Mouse (Mus musculus): ENCODE data around the gene Acot7. TPM values are rescaled to one million over a fixed set of nuclear protein-coding genes. Genes with fewer than 3 reads are reported as not detected.

Gene Acot7
- polyA plus RNA-seq, 1 experiment from 2014 or later: 118 TPM

DNA sequence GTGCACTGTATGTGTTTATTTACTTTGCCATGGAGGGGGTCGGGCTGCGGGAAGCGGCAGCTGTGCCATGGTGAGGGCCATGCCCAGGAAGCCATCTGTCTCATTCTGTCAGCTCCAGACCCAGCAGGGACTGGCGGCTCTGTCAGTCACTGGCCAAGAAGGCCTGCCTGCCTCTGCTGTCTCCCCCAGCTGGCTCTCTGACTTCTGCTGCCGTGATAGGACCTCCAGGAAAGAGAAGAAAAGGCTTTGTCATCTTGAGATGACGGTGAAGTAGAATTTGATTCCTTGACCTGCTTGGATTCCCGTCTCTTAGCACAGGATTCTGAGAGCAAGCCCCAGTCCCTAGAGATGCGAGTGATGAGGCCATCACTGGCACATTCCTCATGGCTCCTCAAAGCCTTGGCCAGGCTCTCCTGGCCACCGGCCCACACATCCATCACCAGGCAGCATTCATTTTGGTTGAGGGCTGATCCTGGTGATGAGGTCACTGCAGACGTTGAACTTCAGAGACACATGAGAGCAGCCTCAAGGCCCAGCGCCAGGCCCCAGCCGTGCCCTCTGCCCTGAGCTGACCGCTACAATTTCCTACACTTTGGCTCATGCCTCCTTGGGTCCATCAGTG lies 89.9 kb downstream of the Acot7 start:
- Histone ChIP-seq H3K9me3 (no peaks in the 10 kb centered on the region), H3K36me3 (peaks cover 23% of the 10 kb centered on the region), H3K27ac (no peak overlapping the region; the same call in 1 of the 2 replicates), H3K4me3 (no peak overlapping the region), H3K4me1 (replicated peaks) (peaks cover 83% of the 10 kb centered on the region), H3K27me3 (ENCODE audit: insufficient read depth, poor library complexity, severe bottlenecking) (peaks cover 30% of the 10 kb centered on the region)
- DNase-seq (ENCODE audit: low spot score): no peak
- WGBS: 72% methylated on average over 13 of the region's 13 CpGs

DNA sequence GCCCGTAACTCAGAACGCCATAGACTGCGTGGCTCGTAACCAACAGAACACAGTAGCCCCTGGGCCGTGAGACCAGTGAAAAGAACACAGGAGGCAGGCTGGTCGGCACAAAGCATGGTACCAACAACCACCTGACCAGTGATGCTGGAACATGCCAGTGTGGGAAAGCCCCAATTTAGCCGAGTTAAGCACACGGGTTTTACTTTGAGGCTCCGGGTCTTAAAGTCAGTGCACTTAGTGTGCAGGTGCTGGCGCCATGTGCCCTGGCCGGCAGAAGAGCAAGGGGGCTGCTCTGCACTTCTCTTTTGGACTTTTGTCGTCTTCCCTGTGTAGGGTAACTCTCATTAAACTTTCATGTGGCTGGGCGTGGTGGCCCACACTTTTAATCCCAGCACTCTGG lies 92.0 kb downstream of the Acot7 start:
- Histone ChIP-seq H3K9me3 (no peaks in the 10 kb centered on the region), H3K27ac (no peak overlapping the region), H3K4me3 (no peak overlapping the region), H3K36me3 (peaks cover 20% of the 10 kb centered on the region), H3K27me3 (ENCODE audit: insufficient read depth, poor library complexity, severe bottlenecking) (peaks cover 51% of the 10 kb centered on the region), H3K4me1 (replicated peaks) (peaks cover 84% of the 10 kb centered on the region)
- DNase-seq (ENCODE audit: low spot score): no peak
- WGBS: 90% methylated on average over 13 of the region's 13 CpGs

DNA sequence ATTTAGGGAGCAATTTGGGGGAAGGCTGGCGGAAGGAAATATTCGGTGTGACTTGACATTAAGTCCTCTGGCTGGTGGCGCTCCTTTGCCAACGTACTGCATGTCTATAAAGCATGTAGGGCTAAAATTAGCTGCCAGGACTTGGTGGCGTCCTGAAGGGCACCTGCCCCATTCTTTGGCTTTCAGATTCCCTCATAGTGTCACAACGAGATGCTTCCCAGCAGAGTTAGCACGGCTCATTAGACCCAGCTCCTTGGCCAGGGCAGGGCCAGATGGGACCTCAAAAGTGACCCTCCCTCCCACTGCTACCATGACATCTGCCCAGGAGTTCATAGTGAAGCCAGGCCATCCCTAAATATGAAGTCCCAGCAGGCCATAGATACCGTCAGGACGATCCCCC lies 92.7 kb downstream of the Acot7 start:
- peaks cover 58% of the 10 kb centered on the region for H3K27me3 ChIP-seq (ENCODE audit: insufficient read depth, poor library complexity, severe bottlenecking)
- peaks cover 19% of the 10 kb centered on the region for H3K36me3 ChIP-seq
- H3K9me3 ChIP-seq: no peaks in the 10 kb centered on the region
- WGBS: 79% methylated on average over 9 of the region's 9 CpGs
- no peak for DNase-seq (ENCODE audit: low spot score)
- no peak overlapping the region for H3K27ac ChIP-seq
- H3K4me3 ChIP-seq: no peak overlapping the region
- H3K4me1 ChIP-seq (replicated peaks): peaks cover 88% of the 10 kb centered on the region

DNA sequence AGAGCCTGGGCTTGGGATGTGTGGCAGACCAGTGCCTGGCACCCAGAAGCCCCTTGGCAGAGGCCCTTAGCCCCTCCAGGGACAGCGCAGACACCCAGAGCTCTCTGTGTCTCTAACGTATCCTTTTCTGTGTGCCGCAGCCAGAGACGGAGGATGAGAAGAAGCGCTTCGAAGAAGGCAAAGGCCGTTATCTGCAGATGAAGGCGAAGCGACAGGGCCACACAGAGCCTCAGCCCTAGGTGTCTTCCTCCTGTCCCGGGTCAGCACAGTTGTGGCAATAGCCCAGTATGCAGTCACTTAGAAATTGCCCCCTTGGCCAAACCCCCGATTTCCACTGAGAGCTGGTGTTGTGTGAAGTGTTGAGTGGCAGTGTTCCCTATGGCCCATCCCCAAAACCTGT lies 93.4 kb downstream of the Acot7 start:
- Histone ChIP-seq H3K27me3 (ENCODE audit: insufficient read depth, poor library complexity, severe bottlenecking) (peaks cover 65% of the 10 kb centered on the region), H3K9me3 (no peaks in the 10 kb centered on the region), H3K4me1 (replicated peaks) (peaks cover 87% of the 10 kb centered on the region), H3K36me3 (peaks cover 19% of the 10 kb centered on the region), H3K27ac (0 out of 2 replicates have a peak overlapping the region, but pooled peaks have one; percentile 41), H3K4me3 (no peak overlapping the region)
- WGBS: 93% methylated on average over 11 of the region's 11 CpGs
- DNase-seq (ENCODE audit: low spot score): no peak

DNA sequence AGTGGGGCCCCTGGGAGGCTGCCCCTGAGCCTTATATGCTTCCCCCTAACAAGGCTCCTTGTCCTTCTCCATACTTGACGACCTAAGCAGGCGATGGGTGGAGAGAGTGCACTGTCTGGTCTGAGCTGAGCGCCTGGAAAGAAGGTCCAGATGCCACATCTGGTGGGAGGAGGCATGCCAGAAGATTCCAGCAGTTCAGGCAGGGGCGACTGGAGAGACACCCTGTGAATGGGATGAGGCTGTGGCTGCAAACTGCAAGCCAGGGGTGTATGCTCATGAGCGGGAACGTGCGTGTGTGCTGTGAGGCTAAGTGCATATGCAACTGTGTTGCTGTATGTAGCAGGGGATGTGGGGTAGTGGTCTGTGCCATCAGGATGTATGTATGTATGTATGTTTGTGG lies 94.1 kb downstream of the Acot7 start:
- H3K9me3 ChIP-seq: no peaks in the 10 kb centered on the region
- H3K4me3 ChIP-seq: no peak overlapping the region
- peaks cover 19% of the 10 kb centered on the region for H3K36me3 ChIP-seq
- 69% methylated on average over 7 of the region's 7 CpGs for WGBS
- H3K4me1 ChIP-seq (replicated peaks): peaks cover 92% of the 10 kb centered on the region
- H3K27ac ChIP-seq: no peak overlapping the region
- no peak for DNase-seq (ENCODE audit: low spot score)
- H3K27me3 ChIP-seq (ENCODE audit: insufficient read depth, poor library complexity, severe bottlenecking): peaks cover 72% of the 10 kb centered on the region

DNA sequence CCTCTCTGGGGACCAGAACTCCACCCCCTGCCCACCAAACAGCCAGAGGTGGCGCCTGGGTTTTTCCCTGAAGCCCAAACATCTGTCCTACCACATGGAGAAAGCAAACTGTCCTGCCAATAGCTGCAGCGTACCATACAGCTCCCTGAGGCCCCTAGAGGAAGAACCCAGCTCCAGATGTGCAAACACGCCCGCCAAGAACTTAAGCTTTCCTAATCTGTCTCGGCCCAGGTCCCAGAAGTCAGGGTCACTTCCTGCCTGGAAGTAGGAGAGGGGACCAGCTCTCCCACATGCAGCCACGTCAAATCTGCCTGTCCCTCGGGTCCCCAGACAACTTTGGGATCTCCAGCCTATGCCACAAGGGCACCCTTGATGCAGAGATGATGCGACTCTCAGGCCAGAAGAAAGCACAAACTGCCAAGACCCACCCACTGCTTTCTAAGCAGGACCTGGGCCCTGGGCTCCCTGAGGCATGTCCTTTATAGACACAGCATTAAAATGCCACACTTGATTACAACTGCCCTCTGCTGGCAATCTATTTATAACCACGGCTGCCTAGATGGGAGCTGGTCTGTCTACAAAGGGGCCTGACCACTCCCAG lies 94.6 kb downstream of the Acot7 start:
- Histone ChIP-seq H3K9me3 (no peaks in the 10 kb centered on the region), H3K4me1 (replicated peaks) (peaks cover 90% of the 10 kb centered on the region), H3K36me3 (peaks cover 18% of the 10 kb centered on the region), H3K4me3 (no peak overlapping the region), H3K27ac (peak overlapping the region; percentile 89), H3K27me3 (ENCODE audit: insufficient read depth, poor library complexity, severe bottlenecking) (peaks cover 77% of the 10 kb centered on the region)
- 38% methylated on average over 9 of the region's 9 CpGs for WGBS
- peak; percentile 39 for DNase-seq (ENCODE audit: low spot score)

DNA sequence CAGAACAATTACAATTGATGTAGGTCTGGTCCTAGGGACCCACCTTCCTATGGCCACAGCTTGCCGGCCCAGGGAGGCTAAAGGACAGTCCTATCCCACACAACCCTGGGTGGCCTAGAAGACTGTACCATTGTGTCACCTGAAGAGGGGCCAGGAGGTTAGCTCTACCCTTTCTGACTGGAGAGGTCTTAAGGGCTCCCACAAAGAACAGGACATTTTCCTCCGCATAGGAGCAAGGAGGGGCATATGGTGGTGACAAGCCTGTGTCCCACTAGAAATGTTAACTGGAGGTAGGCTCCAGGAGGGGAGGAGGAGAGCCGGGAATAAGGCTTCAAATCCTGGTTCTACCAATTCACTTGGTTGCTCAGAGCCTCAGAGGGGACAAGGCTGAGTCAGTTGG lies 95.3 kb downstream of the Acot7 start:
- DNase-seq (ENCODE audit: low spot score): peak; percentile 19
- peaks cover 78% of the 10 kb centered on the region for H3K27me3 ChIP-seq (ENCODE audit: insufficient read depth, poor library complexity, severe bottlenecking)
- peak overlapping the region; percentile 89 for H3K27ac ChIP-seq
- peak overlapping the region; percentile 71 for H3K4me3 ChIP-seq
- peaks cover 3% of the 10 kb centered on the region; the same call in 1 of the 2 replicates for H3K9me3 ChIP-seq
- peaks cover 12% of the 10 kb centered on the region for H3K36me3 ChIP-seq
- WGBS: 26% methylated on average over 3 of the region's 3 CpGs
- H3K4me1 ChIP-seq (replicated peaks): peaks cover 83% of the 10 kb centered on the region

DNA sequence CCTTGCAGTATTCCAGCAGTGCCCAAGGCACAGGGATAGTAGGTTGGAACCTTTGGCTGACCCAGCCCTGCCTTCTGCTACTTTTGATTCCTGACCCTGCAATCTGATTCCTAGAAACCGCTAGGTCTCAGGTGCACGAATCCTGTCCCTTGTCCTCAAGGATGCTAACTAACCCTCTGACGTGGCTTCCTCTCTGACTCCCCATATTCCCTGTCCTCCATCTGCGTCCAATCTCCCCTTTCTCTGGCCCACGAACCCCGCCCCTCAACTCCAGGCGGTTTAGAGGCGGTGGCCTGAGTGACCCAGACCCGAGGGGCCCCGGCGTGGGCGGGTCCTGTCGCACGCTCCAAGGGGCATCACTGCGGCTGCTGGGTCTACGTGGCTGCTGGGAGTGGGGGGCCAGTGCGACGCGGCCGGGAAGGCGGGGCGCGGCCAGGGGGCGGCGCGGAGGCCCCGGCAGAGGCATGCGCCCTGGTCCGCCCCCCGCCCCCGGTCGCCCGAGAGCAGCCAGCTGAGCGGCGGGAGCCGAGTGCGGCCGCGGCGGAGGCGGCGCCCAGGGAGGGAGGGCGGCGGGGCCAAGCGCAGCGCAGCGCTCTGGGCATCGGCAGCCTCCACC lies 95.8 kb downstream of the Acot7 start, which contains the start of gene Gpr153:
Gene Gpr153 (plus strand): TSS at position 612 of the 616 bp plus-strand sequence.
- Histone ChIP-seq H3K36me3 (0 out of 2 replicates have a peak, but pooled peaks cover 8% of the 10 kb centered on the region), H3K27me3 (ENCODE audit: insufficient read depth, poor library complexity, severe bottlenecking) (peaks cover 81% of the 10 kb centered on the region), H3K27ac (peak within 1 kb of the TSS; percentile 89), H3K4me3 (peak within 1 kb of the TSS; percentile 71), H3K9me3 (peaks cover 3% of the 10 kb centered on the region; the same call in 1 of the 2 replicates), H3K4me1 (replicated peaks) (peaks cover 78% of the 10 kb centered on the region)
- DNase-seq (ENCODE audit: low spot score): peak; percentile 73
- under 1% methylated on average over 48 of the region's 48 CpGs for whole genome bisulfite sequencing

DNA sequence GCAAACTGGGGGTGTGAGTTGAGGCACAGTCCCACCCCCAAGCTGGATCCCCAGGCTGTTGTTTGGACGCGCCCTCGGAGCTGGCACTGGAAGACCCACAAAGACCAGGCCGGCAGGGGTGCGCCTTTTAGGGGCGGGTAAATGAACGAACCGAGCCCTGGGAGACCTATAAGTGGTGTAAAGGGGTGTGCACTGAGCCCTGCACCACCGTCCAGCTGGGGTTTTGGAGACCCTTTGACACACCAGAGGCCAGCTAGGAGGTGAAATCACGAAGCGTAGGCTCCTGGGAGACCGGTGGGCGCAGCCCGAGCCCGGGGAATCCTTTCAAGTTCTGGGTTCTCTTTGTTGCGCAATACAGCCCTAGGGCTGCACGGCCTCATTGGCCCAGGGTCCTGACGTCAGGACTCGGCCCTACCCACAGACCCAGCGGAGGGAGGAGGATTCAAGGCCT lies 96.8 kb downstream of the Acot7 start:
- peaks cover 3% of the 10 kb centered on the region; the same call in 1 of the 2 replicates for H3K9me3 ChIP-seq
- H3K36me3 ChIP-seq: peaks cover 11% of the 10 kb centered on the region
- DNase-seq (ENCODE audit: low spot score): peak; percentile 58
- peaks cover 69% of the 10 kb centered on the region for H3K4me1 ChIP-seq (replicated peaks)
- under 1% methylated on average over 20 of the region's 20 CpGs for WGBS
- peak overlapping the region; percentile 89 for H3K27ac ChIP-seq
- H3K27me3 ChIP-seq (ENCODE audit: insufficient read depth, poor library complexity, severe bottlenecking): peaks cover 88% of the 10 kb centered on the region
- H3K4me3 ChIP-seq: peak overlapping the region; percentile 71

DNA sequence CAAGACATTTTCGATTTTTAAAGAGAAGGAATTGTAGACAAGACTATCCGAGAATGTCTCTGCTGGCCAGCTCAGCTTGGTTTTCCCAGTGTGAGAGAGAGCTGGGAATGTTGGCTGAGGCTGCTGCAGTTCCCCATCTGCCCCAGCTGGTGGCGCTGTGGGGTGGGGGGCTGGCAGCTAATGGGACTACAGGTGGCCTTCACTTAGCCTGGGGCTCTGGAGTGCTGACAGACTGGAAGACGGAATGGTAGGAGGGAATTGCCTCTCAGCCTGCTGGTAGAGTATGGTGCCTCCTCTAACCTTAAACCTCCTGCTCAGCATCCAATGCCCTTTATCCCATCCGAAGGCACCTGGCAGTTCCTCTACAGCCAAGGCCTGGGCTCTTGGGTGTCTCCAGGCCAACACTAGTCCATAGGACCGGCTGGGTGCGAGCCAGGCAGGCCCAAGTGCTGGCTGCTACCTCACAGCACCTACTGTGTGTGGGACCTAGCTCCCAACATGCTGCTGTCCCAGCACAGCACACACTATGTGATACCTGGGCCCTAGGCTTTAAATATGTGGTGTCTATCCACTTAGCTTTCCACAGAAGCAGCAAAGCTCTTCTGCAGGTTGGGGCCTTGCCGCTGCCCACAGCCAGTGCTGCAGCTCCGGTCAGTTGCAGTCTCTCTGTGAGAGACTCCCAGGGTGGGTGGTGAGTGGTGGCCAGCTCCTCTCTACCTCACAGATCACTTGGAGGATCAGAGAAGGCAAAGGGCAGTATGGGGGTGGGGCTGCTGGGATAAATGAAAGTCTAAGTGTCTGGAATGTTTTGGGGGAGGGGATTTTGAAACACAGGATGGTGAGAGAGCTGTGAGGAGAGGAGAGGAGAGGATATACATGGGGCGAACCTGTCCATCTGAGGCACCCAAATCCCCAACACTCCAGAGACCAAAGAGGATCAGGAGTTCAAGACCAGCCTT lies 98.7 kb downstream of the Acot7 start:
- Histone ChIP-seq H3K27me3 (ENCODE audit: insufficient read depth, poor library complexity, severe bottlenecking) (peaks cover 93% of the 10 kb centered on the region), H3K27ac (no peak overlapping the region), H3K4me3 (no peak overlapping the region), H3K9me3 (peaks cover 3% of the 10 kb centered on the region; the same call in 1 of the 2 replicates), H3K36me3 (peaks cover 23% of the 10 kb centered on the region), H3K4me1 (replicated peaks) (peaks cover 56% of the 10 kb centered on the region)
- peak; percentile 59 for DNase-seq (ENCODE audit: low spot score)
- 53% methylated on average over 10 of the region's 10 CpGs for WGBS

DNA sequence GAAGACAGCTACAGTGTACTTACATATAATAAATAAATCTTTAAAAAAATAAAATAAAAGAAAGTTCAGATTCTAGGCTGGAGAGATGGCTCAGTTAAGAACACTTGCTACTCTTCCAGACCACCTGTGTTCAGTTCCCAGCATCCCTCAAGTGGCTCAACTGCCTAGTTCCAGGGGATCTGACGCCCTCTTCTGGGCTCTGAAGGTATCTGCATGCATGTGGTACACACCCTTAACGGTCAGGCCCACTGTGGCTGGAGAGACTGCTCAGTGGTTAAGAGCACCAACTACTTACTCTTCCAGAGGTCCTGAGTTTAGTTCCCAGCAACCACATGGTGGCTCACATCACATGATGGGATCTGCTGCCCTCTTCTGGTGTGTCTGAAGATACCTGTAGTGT lies 100.0 kb downstream of the Acot7 start:
- Histone ChIP-seq H3K27ac (no peak overlapping the region), H3K4me1 (replicated peaks) (peaks cover 56% of the 10 kb centered on the region)
- 67% methylated on average over 2 of the region's 2 CpGs for WGBS

DNA sequence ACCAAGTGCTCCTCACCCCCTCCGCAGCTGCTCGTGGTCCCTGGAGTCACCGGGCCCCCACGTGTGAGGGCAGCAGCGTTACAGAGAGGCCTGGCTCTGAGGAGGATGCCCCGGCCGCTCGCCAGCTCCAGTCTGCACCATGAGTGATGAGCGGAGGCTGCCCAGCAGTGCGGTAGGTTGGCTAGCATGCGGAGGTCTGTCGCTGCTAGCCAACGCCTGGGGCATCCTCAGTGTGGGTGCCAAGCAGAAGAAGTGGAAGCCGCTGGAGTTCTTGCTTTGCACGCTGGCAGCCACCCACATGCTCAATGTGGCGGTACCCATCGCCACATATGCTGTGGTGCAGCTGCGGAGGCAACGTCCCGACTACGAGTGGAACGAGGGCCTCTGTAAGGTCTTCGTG lies 101.1 kb downstream of the Acot7 start:
- Histone ChIP-seq H3K27ac (no peak overlapping the region), H3K4me3 (no peak overlapping the region), H3K27me3 (ENCODE audit: insufficient read depth, poor library complexity, severe bottlenecking) (peaks cover 93% of the 10 kb centered on the region), H3K4me1 (replicated peaks) (peaks cover 53% of the 10 kb centered on the region), H3K9me3 (peaks cover 3% of the 10 kb centered on the region; the same call in 1 of the 2 replicates), H3K36me3 (peaks cover 23% of the 10 kb centered on the region)
- 92% methylated on average over 23 of the region's 23 CpGs for WGBS
- DNase-seq (ENCODE audit: low spot score): no peak

More for the DNA sequence above, 100.0 kb downstream of the Acot7 start:
- no peak overlapping the region for H3K4me3 ChIP-seq
- peaks cover 23% of the 10 kb centered on the region for H3K36me3 ChIP-seq
- no peak for DNase-seq (ENCODE audit: low spot score)
- peaks cover 93% of the 10 kb centered on the region for H3K27me3 ChIP-seq (ENCODE audit: insufficient read depth, poor library complexity, severe bottlenecking)
- peaks cover 3% of the 10 kb centered on the region; the same call in 1 of the 2 replicates for H3K9me3 ChIP-seq

Measured in hindbrain, embryonic 10.5 days (tissue).